Mouse (Mus musculus): ENCODE measurements around the gene Ethe1.
A peak's percentile ranks its signal among the peaks of the same experiment; 100 is the strongest.

DNA sequence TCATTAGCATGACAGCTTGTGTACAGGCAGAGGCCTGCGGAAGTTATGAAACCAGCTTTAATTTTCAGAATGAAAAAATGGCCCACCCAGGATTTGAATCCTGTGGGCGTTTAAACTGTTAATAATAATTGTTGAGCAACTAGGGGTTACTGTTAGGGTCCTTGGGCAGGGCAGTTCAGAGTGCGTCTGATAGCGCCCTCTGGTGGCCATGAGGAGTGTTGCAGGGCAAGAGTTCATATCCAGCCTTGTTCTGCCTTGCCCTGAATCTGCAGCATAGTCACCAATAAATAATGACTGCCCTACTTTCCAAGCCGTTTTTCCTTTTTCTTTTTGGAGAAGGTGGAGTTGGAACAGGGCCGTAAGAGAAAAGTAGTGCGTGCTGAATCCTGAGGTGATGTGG is 66.3 kb downstream of the Ethe1 start:
- no peak for TF ChIP-seq POLR2A (IDR thresholded peaks at IDR 0.05; ENCODE audit: borderline replicate concordance, low read depth, low read length)
- TF ChIP-seq CTCF (IDR thresholded peaks at IDR 0.05; ENCODE audit: low read depth, low read length): peak; percentile 99

All from bone marrow macrophage, adult 2 months (primary cell).